Mouse (Mus musculus) hematopoietic stem cell, adult 5-6 weeks (primary cell): ENCODE results near the gene Fam171a1. TPM values are rescaled to one million over a fixed set of nuclear protein-coding genes. Genes with fewer than 3 reads are reported as not detected.
"Not testable (repeated sequence)": the region's sequence is repeated elsewhere in the genome, so short reads cannot be mapped to it uniquely, and the experiment has no call there.

Experiments
- ATAC-seq, 2 experiments: fragments of 125-278 bp in 1 of 2; replicated peaks in 1 of 2; 2 replicates each; pipeline ENCODE4 v1.8.0; 2016 to 2017; ENCODE audit warnings: inconsistent platforms in 2 of 2, mild to moderate bottlenecking in 2 of 2, moderate number of reproducible peaks in 2 of 2, low read depth in 1 of 2, moderate TSS enrichment in 1 of 2; ENCODE audit not compliant: low FRiP score in 2 of 2, poor library complexity in 2 of 2, severe bottlenecking in 2 of 2, insufficient read depth in 1 of 2, low TSS enrichment in 1 of 2
- total RNA-seq: library from RNA; stranded (forward); fragments of 172-1452, 232-1000 nt; gene quantifications from 2 replicates; pipeline ENCODE4 v1.2.3, GENCODE M21; 2017

The Fam171a1 gene
- total RNA-seq, 1 experiment from 2014 or later: 21.2 TPM

- no peak for ATAC-seq
Observed at GRCm38 (mm10) chr2:3195511-3195910, 81.5 kb downstream of the Fam171a1 start.

- ATAC-seq: no peak
Observed at GRCm38 (mm10) chr2:3200422-3200821, 86.4 kb downstream of the Fam171a1 start.

GRCm38 (mm10) chr2:3206975-3207642 lies 93.1 kb downstream of the Fam171a1 start:
- ATAC-seq: no peak

GRCm38 (mm10) chr2:3215480-3215879 lies 101.5 kb downstream of the Fam171a1 start:
- no peak for ATAC-seq

- no peak for ATAC-seq
Observed at GRCm38 (mm10) chr2:3216617-3217016, 102.6 kb downstream of the Fam171a1 start.

GRCm38 (mm10) chr2:3217577-3217976 lies 103.6 kb downstream of the Fam171a1 start:
- ATAC-seq: not testable (repeated sequence)

GRCm38 (mm10) chr2:3218225-3218624 lies 104.2 kb downstream of the Fam171a1 start:
- no peak for ATAC-seq

GRCm38 (mm10) chr2:3228475-3228874 lies 114.5 kb downstream of the Fam171a1 start:
- peak; percentile 47 to 60; a peak in 1 of 4 replicates for ATAC-seq

- peak; percentile 88 to 92 for ATAC-seq
Observed at GRCm38 (mm10) chr2:3229060-3229459, 115.0 kb downstream of the Fam171a1 start.

GRCm38 (mm10) chr2:3239255-3239654 lies 125.2 kb downstream of the Fam171a1 start:
- ATAC-seq: no peak

GRCm38 (mm10) chr2:3244251-3244650 lies 130.2 kb downstream of the Fam171a1 start:
- ATAC-seq: no peak

- no peak for ATAC-seq
Observed at GRCm38 (mm10) chr2:3251309-3251708, 137.3 kb downstream of the Fam171a1 start.

GRCm38 (mm10) chr2:3266466-3266865 lies 152.4 kb downstream of the Fam171a1 start:
- no peak for ATAC-seq

- no peak for ATAC-seq
Observed at GRCm38 (mm10) chr2:3267879-3268278, 153.9 kb downstream of the Fam171a1 start.

- ATAC-seq: no peak
Observed at GRCm38 (mm10) chr2:3273349-3273748, 159.3 kb downstream of the Fam171a1 start.

- ATAC-seq: peak; percentile 46 to 58; a peak in 2 of 4 replicates
Observed at GRCm38 (mm10) chr2:3276106-3276505, 162.1 kb downstream of the Fam171a1 start.
